Mouse (Mus musculus) heart, postnatal 36 days (tissue): ENCODE results near the gene Eif3g. TPM values are rescaled to one million over a fixed set of nuclear protein-coding genes. Genes with fewer than 3 reads are reported as not detected.

ENCODE experiments used
- DNase-seq, 2 experiments: peaks; one replicate each; pipeline ENCODE4 v3.0.0; 2021 to 2022
- intact Hi-C: fragments of 180-260 bp; cut with DNase I; formaldehyde crosslinking; loops from one replicate; pipeline ENCODE4 v1.15.1; 2025
- microRNA-seq, 2 experiments: library from miRNA; unstranded; fragments of <30 nt; microRNA quantifications; one replicate each; pipeline ENCODE4 v1.2.0; 2021; ENCODE audit warnings: borderline number of aligned reads in 2 of 2
- total RNA-seq, 2 experiments: library from RNA; stranded (reverse); gene quantifications; 2 replicates each; pipeline ENCODE4 v1.2.3; 2021

Gene Eif3g
- total RNA-seq, 2 experiments from 2014 or later, result 104 to 117 TPM

DNA sequence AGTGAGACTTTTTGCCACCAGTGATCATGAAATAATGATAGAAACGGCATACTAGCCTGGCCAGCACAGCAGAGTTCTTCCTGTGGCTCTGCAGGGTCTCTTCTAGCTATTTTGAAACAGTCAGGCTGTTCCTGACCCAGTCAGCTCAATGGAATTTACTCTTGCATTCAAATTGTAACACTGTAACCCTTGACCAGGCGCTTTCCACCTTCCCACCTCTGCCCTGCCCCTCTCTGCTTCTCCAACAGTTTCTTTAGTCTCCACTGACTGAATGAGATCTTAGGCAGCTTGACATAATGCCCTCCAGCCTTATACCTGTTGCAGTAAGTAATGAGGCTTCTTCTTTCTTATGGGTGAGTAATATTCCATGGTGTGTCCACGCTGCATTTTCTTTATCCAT is 31.5 kb downstream of the Eif3g start:
- intact Hi-C loops, result no loop called here
- no peak for DNase-seq

DNA sequence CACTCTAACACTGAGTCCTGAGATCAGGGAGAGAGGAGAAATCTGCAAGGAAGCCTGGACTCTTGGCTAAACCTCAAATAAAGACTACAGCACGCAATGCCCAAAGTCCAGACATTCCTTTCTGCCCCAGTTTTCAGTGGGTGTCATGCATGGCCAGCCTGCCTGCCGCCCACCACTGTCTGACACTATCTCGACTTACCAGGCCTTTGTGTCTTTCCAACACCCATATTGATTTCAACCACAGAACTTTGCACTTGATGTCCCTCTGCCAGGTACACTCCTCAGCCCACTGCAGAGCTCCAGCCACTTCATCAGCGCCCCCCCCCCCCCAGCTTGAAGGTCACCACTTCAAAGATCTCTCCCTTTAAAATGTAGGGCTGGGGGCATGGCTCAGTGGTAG is 36.2 kb downstream of the Eif3g start:
- intact Hi-C loops, result no loop called here
- DNase-seq, result no peak

DNA sequence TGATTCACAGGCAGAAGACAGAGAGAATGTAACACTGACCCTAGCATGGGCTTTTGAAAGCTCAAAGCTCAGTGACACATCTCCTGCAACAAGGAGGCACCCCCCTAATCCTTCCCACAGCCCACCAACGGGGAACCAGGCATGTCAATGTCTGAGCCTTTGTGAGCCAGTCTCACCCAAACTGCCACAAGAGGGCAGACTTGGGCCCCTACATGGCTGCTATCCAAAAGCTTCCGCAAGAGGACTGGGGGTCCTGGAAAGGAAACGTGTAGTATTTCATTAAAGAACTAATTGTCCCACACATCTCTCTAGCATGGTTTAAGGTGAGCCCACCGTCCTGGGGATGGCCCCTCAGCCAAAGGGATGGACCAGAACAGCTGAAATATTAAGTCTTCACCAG is 36.6 kb downstream of the Eif3g start:
- peak in 1 of 2 experiments; percentile 35 for DNase-seq

DNA sequence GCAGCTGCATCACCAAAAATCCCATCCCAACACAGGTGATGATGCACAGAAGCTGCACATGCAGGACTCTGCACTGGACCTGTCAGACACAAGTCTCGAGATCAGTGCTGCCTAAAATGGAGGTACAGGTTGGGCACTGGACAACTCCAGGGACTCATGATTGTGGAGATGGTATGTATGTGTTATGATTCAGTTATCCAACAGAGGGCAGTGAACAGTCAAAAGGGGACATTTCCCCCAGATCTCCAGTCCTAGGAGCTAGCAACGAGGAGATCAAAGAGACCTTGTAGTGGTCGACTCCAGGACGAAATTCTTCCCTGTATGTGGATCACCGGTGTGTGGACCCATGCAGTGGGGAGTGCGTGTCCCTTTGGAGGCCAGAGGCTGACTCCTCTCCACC is 38.5 kb downstream of the Eif3g start:
- intact Hi-C loops, result no loop called here
- no peak for DNase-seq

More for the DNA sequence above, 36.6 kb downstream of the Eif3g start:
- intact Hi-C loops, result no loop called here

DNA sequence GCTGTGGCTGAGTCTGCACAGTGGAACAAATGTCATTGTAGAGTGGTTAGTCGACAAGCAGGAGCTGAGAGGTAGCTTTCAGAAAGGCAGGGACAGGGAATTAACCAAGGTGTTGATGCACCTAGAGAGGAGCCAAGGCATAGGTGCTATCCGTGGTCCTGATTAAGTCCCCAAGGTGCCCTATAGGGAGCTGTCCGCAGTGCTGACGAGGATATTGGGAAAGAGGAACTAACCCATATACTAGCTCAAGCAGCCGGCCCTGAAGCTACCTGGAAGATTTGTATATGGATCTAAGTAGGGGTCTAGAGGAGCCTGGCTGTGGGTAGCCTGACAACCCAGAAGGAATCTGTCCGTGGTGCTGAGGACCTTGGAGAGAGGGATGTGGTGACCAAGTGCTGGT is 41.3 kb downstream of the Eif3g start:
- peak; percentile 24 to 52 for DNase-seq
- intact Hi-C loops, result no loop called here

DNA sequence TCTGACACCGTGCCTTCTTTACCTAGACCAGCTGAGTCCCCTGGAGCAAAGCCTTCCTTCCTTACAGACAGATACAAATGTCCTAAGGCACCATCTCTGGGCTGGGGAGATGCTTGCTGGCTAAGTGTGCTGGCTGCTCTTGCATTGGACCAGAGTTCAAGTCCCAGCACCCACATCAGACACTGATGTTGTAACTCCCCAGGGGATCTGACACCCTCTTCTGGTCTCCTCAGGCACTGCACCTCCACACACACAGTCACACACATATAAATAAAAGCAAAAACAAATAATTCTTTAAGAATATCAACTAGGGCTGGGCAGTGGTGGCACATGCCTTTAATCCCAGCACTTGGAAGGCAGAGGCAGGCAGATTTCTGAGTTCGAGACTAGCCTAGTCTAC is 48.2 kb downstream of the Eif3g start:
- intact Hi-C loops, result no loop called here

More for the DNA sequence above, 48.2 kb downstream of the Eif3g start:
- no peak for DNase-seq

Small RNAs within 50 kb of the gene (microRNA-seq; reads per million reads assigned to microRNA genes)
- gene Mir7081, result 0 reads per million in 2 experiments

Other genes with a start within 250 kb of the Eif3g start
- gene Pin1, start 246.5 kb downstream of the Eif3g start, total RNA-seq, result 10 to 100 TPM; 17.5 to 19.0 TPM
- under 1 TPM; 0.19 to 0.31 TPM for gene Olfm2, start 152.3 kb downstream of the Eif3g start, total RNA-seq
- gene Col5a3, start 83.6 kb downstream of the Eif3g start, total RNA-seq, result 10 to 100 TPM; 17.2 to 22.0 TPM
- gene Rdh8, start 80.1 kb downstream of the Eif3g start, total RNA-seq, result not detected
- gene A230050P20Rik, start 30.0 kb downstream of the Eif3g start, total RNA-seq, result 1 to 10 TPM; 4.2 to 4.6 TPM
- gene Angptl6, start 18.9 kb downstream of the Eif3g start, total RNA-seq, result 1 to 10 TPM; 3.9 to 4.0 TPM
- 1 to 10 TPM; 5.8 to 8.7 TPM for gene Ppan, start 10.4 kb downstream of the Eif3g start, total RNA-seq
- gene Dnmt1, start 61.3 kb upstream of the Eif3g start, total RNA-seq, result 10 to 100 TPM; 13.0 to 13.6 TPM
- 1 to 10 TPM; 3.9 to 5.1 TPM for gene S1pr2, start 78.2 kb upstream of the Eif3g start, total RNA-seq
- gene Mrpl4, start 104.1 kb upstream of the Eif3g start, total RNA-seq, result 100 to 1,000 TPM; 139 to 148 TPM
- gene Icam1, start 117.4 kb upstream of the Eif3g start, total RNA-seq, result 1 to 10 TPM; 8.5 to 9.9 TPM
- gene Icam4, start 130.8 kb upstream of the Eif3g start, total RNA-seq, result 1 to 10 TPM in 1 of 2 experiments, under 1 TPM in 1; 0.65 to 1.1 TPM
- gene Icam5, start 133.4 kb upstream of the Eif3g start, total RNA-seq, result not detected
- gene Zglp1, start 168.5 kb upstream of the Eif3g start, total RNA-seq, result not detected
- under 1 TPM; 0.17 to 0.33 TPM for gene Gm49373, start 174.5 kb upstream of the Eif3g start, total RNA-seq
- gene Fdx1l, start 175.0 kb upstream of the Eif3g start, total RNA-seq, result 10 to 100 TPM; 34.7 to 38.7 TPM
- gene Gm38431, start 193.4 kb upstream of the Eif3g start, total RNA-seq, result 1 to 10 TPM in 1 of 2 experiments, under 1 TPM in 1; 0.51 to 1.9 TPM
- gene Raver1, start 193.4 kb upstream of the Eif3g start, total RNA-seq, result 10 to 100 TPM; 25.1 to 27.7 TPM
- gene Tyk2, start 232.6 kb upstream of the Eif3g start, total RNA-seq, result 1 to 10 TPM; 8.2 to 9.6 TPM